Mouse (Mus musculus): ENCODE measurements at regions not wholly inside any gene's neighbourhood (a gene's known extent, or its start where the extent isn't known, plus 50 kb on each side); places are given as distances from the start of the nearest gene placed in this dataset.

DNA sequence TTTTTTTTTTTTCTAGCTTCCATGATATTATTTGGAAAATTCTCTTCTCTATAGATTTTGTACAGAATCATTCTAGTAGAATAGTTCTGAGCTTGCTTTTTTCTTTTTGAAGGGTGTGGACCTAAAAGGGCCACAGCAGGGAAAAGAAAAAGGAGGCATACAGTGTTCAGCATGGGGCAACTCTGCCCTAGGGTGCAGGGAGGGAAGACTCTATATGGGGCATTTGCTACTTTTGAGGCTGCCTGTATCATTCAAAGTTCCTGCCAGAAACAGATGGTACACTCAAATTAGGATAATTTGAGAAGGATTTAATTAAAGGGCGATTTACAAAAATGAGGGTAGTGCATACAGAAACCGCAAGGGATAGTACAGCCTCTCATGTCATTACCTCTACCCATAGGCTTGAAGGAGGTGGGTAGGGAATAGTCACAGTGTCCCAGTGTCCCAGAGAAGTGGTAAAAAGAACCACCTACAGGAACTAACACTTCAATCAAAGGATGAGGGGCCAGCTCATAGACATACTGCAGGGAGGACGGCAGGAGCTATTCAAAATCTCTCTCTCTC lies 128.4 kb upstream of the Speer2 start:
- DNase-seq (ENCODE audit: extremely low read depth): no peak
- in situ Hi-C loops (cut with MboI; ENCODE audit: low pct_ligation_motif_present, low pct_unique_long_range_greater_than_20kb, low sequenced_read_pairs) (no loop called here), dilution Hi-C loops (cut with MboI; ENCODE audit: extremely low pct_ligation_motif_present, extremely low pct_unique_long_range_greater_than_20kb, low sequenced_read_pairs) (no loop called here)
- H3K9ac ChIP-seq (ENCODE audit: insufficient read depth, low read depth): no peak overlapping the region
- H3K4me2 ChIP-seq (ENCODE audit: insufficient read depth, low read depth, poor library complexity, severe bottlenecking): no peak overlapping the region
- no peak overlapping the region for H3K27ac ChIP-seq (ENCODE audit: insufficient read depth, low read depth)
- no peaks in the 10 kb centered on the region for H3K4me1 ChIP-seq (ENCODE audit: control insufficient read depth in 1 of 2, insufficient read depth in 2 of 2)
- H3K4me3 ChIP-seq (replicated peaks in 1 of 3; ENCODE audit: low read depth in 2 of 3, low read length in 2 of 3, poor library complexity in 1 of 3): no peak overlapping the region
- H3K36me3 ChIP-seq (replicated peaks in 1 of 2; ENCODE audit: control insufficient read depth in 1 of 2, insufficient read depth in 1 of 2, low read length in 1 of 2): no peaks in the 10 kb centered on the region
- TF ChIP-seq EP300 (IDR thresholded peaks at IDR 0.05; ENCODE audit: low read length) (no peak), POLR2A (IDR thresholded peaks at IDR 0.05; ENCODE audit: low read depth, low read length) (no peak), RCOR1 (conservative IDR thresholded peaks at IDR 0.05; ENCODE audit: low read depth, low read length) (no peak), JUN (IDR thresholded peaks at IDR 0.05; ENCODE audit: insufficient read depth, low read depth, low read length) (no peak), TBP (conservative IDR thresholded peaks at IDR 0.05; ENCODE audit: low read depth, low read length) (no peak), JUND (conservative IDR thresholded peaks at IDR 0.05; ENCODE audit: low read depth, low read length) (no peak), ZKSCAN1 (IDR thresholded peaks at IDR 0.05; ENCODE audit: borderline replicate concordance, low read depth, low read length) (no peak), BHLHE40 (IDR thresholded peaks at IDR 0.05; ENCODE audit: low read depth, low read length) (no peak), RAD21 (IDR thresholded peaks at IDR 0.05; ENCODE audit: low read depth, low read length) (no peak), CHD1 (IDR thresholded peaks at IDR 0.05; ENCODE audit: low read depth, low read length) (no peak)
- H3K79me2 ChIP-seq (replicated peaks; ENCODE audit: control insufficient read depth, extremely low read depth, insufficient read depth, poor library complexity, severe bottlenecking): no peaks in the 10 kb centered on the region
- no peaks in the 10 kb centered on the region for H3K27me3 ChIP-seq (replicated peaks)
- peaks cover 52% of the 10 kb centered on the region for H3K9me3 ChIP-seq (replicated peaks; ENCODE audit: low read length)

DNA sequence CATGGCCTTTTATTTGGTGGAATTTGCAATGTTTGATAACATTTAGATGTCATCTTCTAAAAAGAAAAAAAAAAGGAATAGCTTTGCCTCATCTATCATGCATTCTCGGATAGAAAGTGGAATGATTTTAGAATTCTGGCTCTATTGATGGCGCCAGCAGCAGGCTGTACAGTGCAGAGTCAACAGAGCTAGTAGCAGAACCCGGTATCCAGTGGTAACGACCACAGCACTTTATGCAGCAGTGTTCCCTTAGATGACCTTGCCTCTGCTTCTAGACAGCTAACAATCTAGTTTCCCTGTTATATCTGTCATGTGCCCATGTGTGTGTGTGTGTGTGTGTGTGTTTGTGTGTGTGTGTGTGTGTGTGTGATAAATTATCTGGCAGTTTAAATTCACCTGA lies 129.2 kb upstream of the Speer2 start:
- in situ Hi-C loops (cut with MboI; ENCODE audit: low pct_ligation_motif_present, low pct_unique_long_range_greater_than_20kb, low sequenced_read_pairs) (no loop called here), dilution Hi-C loops (cut with MboI; ENCODE audit: extremely low pct_ligation_motif_present, extremely low pct_unique_long_range_greater_than_20kb, low sequenced_read_pairs) (no loop called here)

GRCm38 (mm10) chr16:70006863-70007262 lies 143.3 kb upstream of the Speer2 start:
- Histone ChIP-seq H3K4me1 (ENCODE audit: control insufficient read depth in 1 of 2, insufficient read depth in 2 of 2) (no peaks in the 10 kb centered on the region), H3K9me3 (replicated peaks; ENCODE audit: low read length) (peaks cover 35% of the 10 kb centered on the region), H3K79me2 (replicated peaks; ENCODE audit: control insufficient read depth, extremely low read depth, insufficient read depth, poor library complexity, severe bottlenecking) (no peaks in the 10 kb centered on the region), H3K27me3 (replicated peaks) (no peaks in the 10 kb centered on the region), H3K27ac (ENCODE audit: insufficient read depth, low read depth) (no peak overlapping the region), H3K9ac (ENCODE audit: insufficient read depth, low read depth) (no peak overlapping the region), H3K4me2 (ENCODE audit: insufficient read depth, low read depth, poor library complexity, severe bottlenecking) (no peak overlapping the region), H3K4me3 (replicated peaks in 1 of 3; ENCODE audit: low read depth in 2 of 3, low read length in 2 of 3, poor library complexity in 1 of 3) (no peak overlapping the region), H3K36me3 (replicated peaks in 1 of 2; ENCODE audit: control insufficient read depth in 1 of 2, insufficient read depth in 1 of 2, low read length in 1 of 2) (no peaks in the 10 kb centered on the region)
- in situ Hi-C loops (cut with MboI; ENCODE audit: low pct_ligation_motif_present, low pct_unique_long_range_greater_than_20kb, low sequenced_read_pairs) (no loop called here), dilution Hi-C loops (cut with MboI; ENCODE audit: extremely low pct_ligation_motif_present, extremely low pct_unique_long_range_greater_than_20kb, low sequenced_read_pairs) (no loop called here)
- no peak for TF ChIP-seq GABPA (IDR thresholded peaks at IDR 0.05; ENCODE audit: insufficient replicate concordance, low read depth, low read length)
- TF ChIP-seq KAT2A (IDR thresholded peaks at IDR 0.05; ENCODE audit: insufficient replicate concordance, low read length): no peak
- no peak for TF ChIP-seq E2F4 (IDR thresholded peaks at IDR 0.05; ENCODE audit: insufficient replicate concordance, low read depth, low read length)
- TF ChIP-seq IRF4 (IDR thresholded peaks at IDR 0.05; ENCODE audit: low read depth, low read length): no peak
- no peak for TF ChIP-seq MAFK (IDR thresholded peaks at IDR 0.05; ENCODE audit: insufficient replicate concordance, low read length)
- no peak for TF ChIP-seq ZC3H11A (IDR thresholded peaks at IDR 0.05; ENCODE audit: low read depth, low read length)
- no peak for TF ChIP-seq NRF1 (IDR thresholded peaks at IDR 0.05; ENCODE audit: low read depth, low read length)
- no peak for TF ChIP-seq POLR2A (IDR thresholded peaks at IDR 0.05; ENCODE audit: low read depth, low read length)
- no peak for TF ChIP-seq MAX (IDR thresholded peaks at IDR 0.05; ENCODE audit: low read length)
- TF ChIP-seq HCFC1 (IDR thresholded peaks at IDR 0.05; ENCODE audit: low read depth, low read length): no peak
- TF ChIP-seq ZKSCAN1 (IDR thresholded peaks at IDR 0.05; ENCODE audit: borderline replicate concordance, low read depth, low read length): no peak
- no peak for TF ChIP-seq ZMIZ1 (IDR thresholded peaks at IDR 0.05; ENCODE audit: low read depth, low read length)
- no peak for TF ChIP-seq PAX5 (IDR thresholded peaks at IDR 0.05; ENCODE audit: low read length)
- TF ChIP-seq POLR2AphosphoS2 (IDR thresholded peaks at IDR 0.05; ENCODE audit: low read depth, low read length): no peak
- no peak for TF ChIP-seq SIN3A (IDR thresholded peaks at IDR 0.05; ENCODE audit: low read length)
- no peak for TF ChIP-seq EP300 (IDR thresholded peaks at IDR 0.05; ENCODE audit: low read length)
- no peak for DNase-seq (ENCODE audit: extremely low read depth)

More for the DNA sequence above, 129.2 kb upstream of the Speer2 start:
- H3K9ac ChIP-seq (ENCODE audit: insufficient read depth, low read depth): no peak overlapping the region
- H3K79me2 ChIP-seq (replicated peaks; ENCODE audit: control insufficient read depth, extremely low read depth, insufficient read depth, poor library complexity, severe bottlenecking): no peaks in the 10 kb centered on the region
- H3K36me3 ChIP-seq (replicated peaks in 1 of 2; ENCODE audit: control insufficient read depth in 1 of 2, insufficient read depth in 1 of 2, low read length in 1 of 2): no peaks in the 10 kb centered on the region
- H3K9me3 ChIP-seq (replicated peaks; ENCODE audit: low read length): peaks cover 53% of the 10 kb centered on the region
- H3K27ac ChIP-seq (ENCODE audit: insufficient read depth, low read depth): no peak overlapping the region
- no peak for DNase-seq (ENCODE audit: extremely low read depth)
- TF ChIP-seq RCOR1 (conservative IDR thresholded peaks at IDR 0.05; ENCODE audit: low read depth, low read length): no peak
- no peak for TF ChIP-seq ZMIZ1 (IDR thresholded peaks at IDR 0.05; ENCODE audit: low read depth, low read length)
- no peak overlapping the region for H3K4me2 ChIP-seq (ENCODE audit: insufficient read depth, low read depth, poor library complexity, severe bottlenecking)
- H3K27me3 ChIP-seq (replicated peaks): no peaks in the 10 kb centered on the region
- H3K4me1 ChIP-seq (ENCODE audit: control insufficient read depth in 1 of 2, insufficient read depth in 2 of 2): no peaks in the 10 kb centered on the region
- H3K4me3 ChIP-seq (replicated peaks in 1 of 3; ENCODE audit: low read depth in 2 of 3, low read length in 2 of 3, poor library complexity in 1 of 3): no peak overlapping the region

All from CH12.LX (cell line).